Mouse (Mus musculus) forebrain, embryonic 11.5 days (tissue): ENCODE measurements around the gene Iqschfp. TPM values are rescaled to one million over a fixed set of nuclear protein-coding genes. Genes with fewer than 3 reads are reported as not detected.

Experiments
- ATAC-seq: fragments of 200-750 bp; cut with Nextera tagmentation; replicated peaks from 2 replicates; pipeline ENCODE4 v1.8.0; 2017; ENCODE audit warnings: moderate TSS enrichment; ENCODE audit not compliant: low FRiP score
- DNase-seq: peaks from one replicate; pipeline ENCODE4 v3.0.0-alpha.2; 2017; ENCODE audit warnings: low spot score
- H3K27ac ChIP-seq: fragments of 300-500 bp; sonication (generic); 2 replicates; pipeline ENCODE4 v1.5.1; 2014; ENCODE audit warnings: low read depth, low read length
- H3K27me3 ChIP-seq: fragments of 300-500 bp; sonication (generic); 2 replicates; pipeline ENCODE4 v1.6.1; 2014; ENCODE audit warnings: mild to moderate bottlenecking, low read length, mixed read lengths; ENCODE audit not compliant: control insufficient read depth, insufficient read depth
- H3K36me3 ChIP-seq: fragments of 300-500 bp; sonication (generic); 2 replicates; pipeline ENCODE4 v1.6.1; 2014; ENCODE audit warnings: mild to moderate bottlenecking, low read length, moderate library complexity, mixed read lengths; ENCODE audit not compliant: control insufficient read depth, insufficient read depth
- H3K4me1 ChIP-seq: fragments of 300-500 bp; sonication (generic); replicated peaks from 2 replicates; pipeline ENCODE4 v1.6.1; 2014; ENCODE audit warnings: low read length, mixed read lengths; ENCODE audit not compliant: control insufficient read depth, insufficient read depth
- H3K4me2 ChIP-seq: fragments of 300-500 bp; sonication (generic); 2 replicates; pipeline ENCODE4 v1.6.1; 2014; ENCODE audit warnings: low read depth, mild to moderate bottlenecking, low read length, moderate library complexity, mixed read lengths; ENCODE audit not compliant: severe bottlenecking
- H3K4me3 ChIP-seq: fragments of 300-500 bp; sonication (generic); 2 replicates; pipeline ENCODE4 v1.5.1; 2014; ENCODE audit warnings: low read depth, low read length
- H3K9ac ChIP-seq: fragments of 300-500 bp; sonication (generic); 2 replicates; pipeline ENCODE4 v1.6.1; 2014; ENCODE audit warnings: low read length
- H3K9me3 ChIP-seq: fragments of 300-500 bp; sonication (generic); 2 replicates; pipeline ENCODE4 v1.6.1; 2016; ENCODE audit warnings: low read length, mixed read lengths; ENCODE audit not compliant: control insufficient read depth
- WGBS: fragments of 180-500 bp; shearing (Covaris S2); extraction: QIAGEN DNeasy Blood & Tissue Kit; methylation state at CpG from one replicate; pipeline ENCODE4 v1.1.7; 2014; 5-methylcytosine and 5-hydroxymethylcytosine counted together
- polyA plus RNA-seq: library from polyadenylated mRNA; unstranded; fragments of >200 nt; fragmentation: Nextera tagmentation; extraction: Ambion mirVana; gene quantifications from 2 replicates; pipeline ENCODE4 v1.2.1, GENCODE M21; 2014

The Iqschfp gene
- polyA plus RNA-seq, 1 experiment from 2014 or later = 1.3 TPM

DNA sequence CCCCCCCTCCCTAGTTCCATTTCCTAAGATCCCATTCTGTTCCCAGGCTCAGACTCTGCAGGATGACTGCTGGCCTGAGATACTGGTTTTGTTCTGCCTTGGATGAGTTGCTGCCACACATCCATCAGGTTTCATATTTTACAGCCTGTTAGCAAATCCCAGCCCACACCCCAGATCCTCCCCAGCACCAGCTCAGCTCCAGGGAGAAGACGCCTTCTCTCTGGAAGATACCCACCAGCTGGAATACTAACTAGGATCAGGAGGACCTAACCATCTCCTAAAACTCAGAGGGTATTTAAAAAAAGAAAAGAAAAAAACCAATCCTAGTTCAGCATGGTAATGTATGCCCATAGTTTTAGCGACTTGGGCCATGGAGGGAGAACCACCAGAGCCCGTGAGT is 758.2 kb downstream of the Iqschfp start:
- H3K27ac ChIP-seq = no peak overlapping the region
- ATAC-seq (no peak), DNase-seq (no peak)
- no peaks in the 10 kb centered on the region for H3K9me3 ChIP-seq
- no peak overlapping the region for H3K9ac ChIP-seq
- H3K36me3 ChIP-seq = no peaks in the 10 kb centered on the region
- H3K4me2 ChIP-seq = no peak overlapping the region
- H3K4me1 ChIP-seq = no peaks in the 10 kb centered on the region
- no peak overlapping the region for H3K4me3 ChIP-seq
- WGBS = 85% methylated on average over 3 of the region's 3 CpGs
- no peaks in the 10 kb centered on the region for H3K27me3 ChIP-seq

GRCm38 (mm10) chr3:68656607-68657352 is 764.7 kb downstream of the Iqschfp start:
- no peak for DNase-seq
- no peaks in the 10 kb centered on the region for H3K27me3 ChIP-seq
- 90% methylated on average over 4 of the region's 4 CpGs for WGBS

GRCm38 (mm10) chr3:68657589-68658245 is 765.7 kb downstream of the Iqschfp start:
- DNase-seq (no peak), ATAC-seq (no peak)
- H3K27me3 ChIP-seq = no peaks in the 10 kb centered on the region
- no peak overlapping the region for H3K9ac ChIP-seq
- no peak overlapping the region for H3K4me2 ChIP-seq
- no peak overlapping the region for H3K4me3 ChIP-seq
- WGBS = 32% methylated on average over 9 of the region's 9 CpGs
- H3K4me1 ChIP-seq = no peaks in the 10 kb centered on the region
- no peaks in the 10 kb centered on the region for H3K36me3 ChIP-seq
- no peaks in the 10 kb centered on the region for H3K9me3 ChIP-seq
- no peak overlapping the region for H3K27ac ChIP-seq

More at GRCm38 (mm10) chr3:68656607-68657352, 764.7 kb downstream of the Iqschfp start:
- Histone ChIP-seq H3K9ac (no peak overlapping the region), H3K4me3 (no peak overlapping the region), H3K27ac (no peak overlapping the region), H3K9me3 (no peaks in the 10 kb centered on the region), H3K4me2 (no peak overlapping the region), H3K36me3 (no peaks in the 10 kb centered on the region), H3K4me1 (no peaks in the 10 kb centered on the region)
- ATAC-seq = no peak

GRCm38 (mm10) chr3:68659996-68660395 is 768.0 kb downstream of the Iqschfp start:
- no peaks in the 10 kb centered on the region for H3K27me3 ChIP-seq
- H3K9me3 ChIP-seq = no peaks in the 10 kb centered on the region
- no peaks in the 10 kb centered on the region for H3K4me1 ChIP-seq
- no peak overlapping the region for H3K4me3 ChIP-seq
- H3K36me3 ChIP-seq = no peaks in the 10 kb centered on the region
- DNase-seq (no peak), ATAC-seq (no peak)
- 89% methylated on average over 6 of the region's 6 CpGs for WGBS
- no peak overlapping the region for H3K9ac ChIP-seq
- no peak overlapping the region for H3K4me2 ChIP-seq
- H3K27ac ChIP-seq = no peak overlapping the region

DNA sequence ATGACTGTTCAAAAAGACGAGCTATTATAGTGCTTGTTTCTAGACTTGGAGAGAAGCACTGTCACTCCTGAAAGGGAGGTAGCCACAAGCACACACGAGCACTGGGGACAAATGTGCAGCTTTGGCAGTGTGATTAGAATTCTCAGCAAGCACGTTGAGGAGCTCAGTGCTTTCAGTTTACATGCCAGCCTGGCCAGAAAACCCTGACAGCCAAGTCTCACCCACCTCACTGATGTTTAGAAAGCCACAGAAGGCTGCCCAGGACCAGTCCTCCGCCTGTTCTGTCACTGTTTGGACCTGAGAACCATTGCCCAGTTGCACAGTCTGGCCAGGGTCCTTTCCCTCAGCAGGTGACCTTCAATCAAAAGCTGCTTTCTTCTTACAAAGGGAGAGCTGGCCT is 768.5 kb downstream of the Iqschfp start:
- ATAC-seq = no peak
- no peak overlapping the region for H3K4me3 ChIP-seq
- H3K27me3 ChIP-seq = no peaks in the 10 kb centered on the region
- H3K36me3 ChIP-seq = no peaks in the 10 kb centered on the region
- no peak overlapping the region for H3K9ac ChIP-seq
- 79% methylated on average over 4 of the region's 4 CpGs for WGBS
- no peak overlapping the region for H3K27ac ChIP-seq
- no peak for DNase-seq
- no peaks in the 10 kb centered on the region for H3K4me1 ChIP-seq
- no peak overlapping the region for H3K4me2 ChIP-seq
- no peaks in the 10 kb centered on the region for H3K9me3 ChIP-seq

GRCm38 (mm10) chr3:68662386-68662785 is 770.4 kb downstream of the Iqschfp start:
- DNase-seq (no peak), ATAC-seq (no peak)
- Histone ChIP-seq H3K4me3 (no peak overlapping the region), H3K27ac (no peak overlapping the region), H3K27me3 (no peaks in the 10 kb centered on the region), H3K9ac (no peak overlapping the region), H3K9me3 (no peaks in the 10 kb centered on the region), H3K36me3 (no peaks in the 10 kb centered on the region), H3K4me1 (no peaks in the 10 kb centered on the region), H3K4me2 (no peak overlapping the region)
- 86% methylated on average over 5 of the region's 5 CpGs for WGBS

DNA sequence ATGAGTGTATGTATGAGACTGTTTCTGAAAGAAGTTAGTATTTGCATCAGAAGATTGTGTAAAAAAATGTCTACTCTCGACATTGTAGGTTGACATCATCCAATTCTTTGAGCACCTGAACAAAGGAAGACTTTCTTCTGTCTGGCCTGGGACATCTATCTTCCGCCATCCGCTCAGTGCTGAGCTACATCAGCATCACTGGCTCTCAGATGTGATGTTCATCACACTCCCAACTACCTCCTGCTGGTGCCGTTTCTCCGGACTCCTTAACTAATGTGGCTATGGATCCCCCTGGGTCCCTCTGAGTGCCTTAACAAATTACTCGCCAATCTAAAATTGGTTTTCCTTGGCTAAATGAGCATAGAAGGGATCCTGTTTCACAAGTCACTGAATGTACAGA is 772.3 kb downstream of the Iqschfp start:
- Histone ChIP-seq H3K4me1 (no peaks in the 10 kb centered on the region), H3K4me3 (no peak overlapping the region), H3K27me3 (no peaks in the 10 kb centered on the region), H3K9ac (no peak overlapping the region), H3K4me2 (no peak overlapping the region), H3K36me3 (no peaks in the 10 kb centered on the region), H3K27ac (no peak overlapping the region), H3K9me3 (no peaks in the 10 kb centered on the region)
- DNase-seq = no peak
- no peak for ATAC-seq
- 83% methylated on average over 6 of the region's 6 CpGs for WGBS

- Histone ChIP-seq H3K27me3 (no peaks in the 10 kb centered on the region), H3K9me3 (no peaks in the 10 kb centered on the region), H3K4me3 (no peak overlapping the region), H3K9ac (no peak overlapping the region), H3K36me3 (no peaks in the 10 kb centered on the region), H3K4me2 (no peak overlapping the region), H3K27ac (no peak overlapping the region), H3K4me1 (no peaks in the 10 kb centered on the region)
- DNase-seq = no peak
- 90% methylated on average over 7 of the region's 7 CpGs for WGBS
- ATAC-seq = no peak
These were observed 774.3 kb downstream of the Iqschfp start for GRCm38 (mm10) chr3:68666377-68666776.

DNA sequence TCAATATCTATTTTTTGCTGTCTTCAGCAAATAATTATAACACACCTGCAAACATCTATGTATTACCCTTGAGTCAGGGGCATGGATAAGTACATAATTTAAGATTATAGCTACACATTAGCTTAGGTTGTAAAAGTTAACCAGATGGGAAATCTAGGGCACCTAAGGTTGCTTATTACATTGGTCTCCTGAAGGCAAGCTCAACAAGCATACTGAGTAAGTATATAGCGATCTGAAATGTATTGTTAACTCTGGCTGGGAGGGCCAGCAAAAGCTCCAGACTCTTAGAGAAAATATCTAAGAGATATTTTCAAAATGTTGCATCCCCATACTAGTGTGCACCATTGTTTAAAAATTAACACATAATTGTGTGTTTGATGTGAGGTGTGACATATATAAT is 775.8 kb downstream of the Iqschfp start:
- Histone ChIP-seq H3K27me3 (no peaks in the 10 kb centered on the region), H3K9me3 (no peaks in the 10 kb centered on the region), H3K9ac (no peak overlapping the region), H3K4me3 (no peak overlapping the region), H3K4me1 (no peaks in the 10 kb centered on the region), H3K36me3 (no peaks in the 10 kb centered on the region), H3K4me2 (no peak overlapping the region), H3K27ac (no peak overlapping the region)
- 90% methylated on average over 1 of the region's 1 CpGs for WGBS
- DNase-seq (no peak), ATAC-seq (no peak)
